Mouse (Mus musculus) limb, embryonic 13.5 days (tissue): ENCODE data around the gene Olfr830. TPM values are rescaled to one million over a fixed set of nuclear protein-coding genes. Genes with fewer than 3 reads are reported as not detected.
"Not testable (repeated sequence)": the region's sequence is repeated elsewhere in the genome, so short reads cannot be mapped to it uniquely, and the experiment has no call there.

Source experiments
- ATAC-seq: fragments of 200-750 bp; cut with Nextera tagmentation; 2 replicates; pipeline ENCODE4 v1.8.0; 2017; ENCODE audit warnings: low read depth, moderate number of reproducible peaks, moderate TSS enrichment; ENCODE audit not compliant: low FRiP score
- H3K27ac ChIP-seq: fragments of 300-500 bp; sonication (generic); 2 replicates; pipeline ENCODE4 v1.5.1; 2015; ENCODE audit warnings: inconsistent platforms, mild to moderate bottlenecking, moderate library complexity
- H3K27me3 ChIP-seq: fragments of 300-500 bp; sonication (generic); 2 replicates; pipeline ENCODE4 v1.6.1; 2015; ENCODE audit warnings: mild to moderate bottlenecking, inconsistent platforms
- H3K36me3 ChIP-seq: fragments of 300-500 bp; sonication (generic); 2 replicates; pipeline ENCODE4 v1.6.1; 2015; ENCODE audit warnings: inconsistent platforms, mild to moderate bottlenecking, moderate library complexity
- H3K4me1 ChIP-seq: fragments of 300-500 bp; sonication (generic); 2 replicates; pipeline ENCODE4 v1.6.1; 2015; ENCODE audit warnings: inconsistent platforms
- H3K4me2 ChIP-seq: fragments of 300-500 bp; sonication (generic); replicated peaks from 2 replicates; pipeline ENCODE4 v1.6.1; 2015; ENCODE audit warnings: inconsistent platforms, mild to moderate bottlenecking, moderate library complexity
- H3K4me3 ChIP-seq: fragments of 300-500 bp; sonication (generic); 2 replicates; pipeline ENCODE4 v1.5.1; 2015; ENCODE audit warnings: moderate library complexity, mild to moderate bottlenecking, inconsistent platforms
- H3K9ac ChIP-seq: fragments of 300-500 bp; sonication (generic); 2 replicates; pipeline ENCODE4 v1.6.1; 2015; ENCODE audit warnings: mild to moderate bottlenecking, inconsistent platforms
- H3K9me3 ChIP-seq: fragments of 300-500 bp; sonication (generic); 2 replicates; pipeline ENCODE4 v1.6.1; 2016; ENCODE audit warnings: inconsistent platforms
- WGBS: fragments of 180-500 bp; shearing (Covaris S2); methylation state at CpG from one replicate; pipeline ENCODE4 v1.1.7; 2015; 5-methylcytosine and 5-hydroxymethylcytosine counted together
- polyA plus RNA-seq: library from polyadenylated mRNA; unstranded; fragments of >200 nt; fragmentation: Nextera tagmentation; extraction: Ambion mirVana; gene quantifications from 2 replicates; pipeline ENCODE4 v1.2.1, GENCODE M21; 2015

Olfr830 gene
- not detected in 2 replicates for polyA plus RNA-seq

- Histone ChIP-seq H3K9me3 (no peaks in the 10 kb centered on the region), H3K4me2 (no peak within 1 kb of the TSS), H3K27me3 (no peaks in the 10 kb centered on the region), H3K27ac (no peak within 1 kb of the TSS), H3K4me1 (no peaks in the 10 kb centered on the region), H3K9ac (no peak within 1 kb of the TSS), H3K4me3 (no peak within 1 kb of the TSS), H3K36me3 (no peaks in the 10 kb centered on the region)
- no peak for ATAC-seq
Measured at GRCm38 (mm10) chr9:18874393-18874792, at the start of gene Olfr830. TSS of gene Olfr830 (plus strand) at chr9:18874693.

GRCm38 (mm10) chr9:18854633-18855032 is 19.9 kb upstream of the Olfr830 start, which contains the start of gene Olfr829:
TSS of gene Olfr829 (plus strand) at chr9:18854933.
- Histone ChIP-seq H3K9ac (no peak within 1 kb of the TSS), H3K4me1 (no peaks in the 10 kb centered on the region), H3K9me3 (no peaks in the 10 kb centered on the region), H3K4me3 (no peak within 1 kb of the TSS), H3K36me3 (no peaks in the 10 kb centered on the region), H3K27me3 (no peaks in the 10 kb centered on the region), H3K27ac (no peak within 1 kb of the TSS), H3K4me2 (no peak within 1 kb of the TSS)
- 62% methylated on average over 1 of the region's 1 CpGs for WGBS
- no peak for ATAC-seq

GRCm38 (mm10) chr9:18907699-18908098 is 33.2 kb downstream of the Olfr830 start:
- not testable (repeated sequence) for H3K4me3 ChIP-seq
- 76% methylated on average over 2 of the region's 2 CpGs for WGBS

GRCm38 (mm10) chr9:18927921-18928320 is 53.4 kb downstream of the Olfr830 start:
- not testable (repeated sequence) for ATAC-seq, H3K9ac ChIP-seq, H3K27ac ChIP-seq, H3K4me2 ChIP-seq, H3K4me3 ChIP-seq, H3K27me3 ChIP-seq, H3K4me1 ChIP-seq, H3K36me3 ChIP-seq, H3K9me3 ChIP-seq
- 86% methylated on average over 16 of the region's 16 CpGs for WGBS

More at GRCm38 (mm10) chr9:18907699-18908098, 33.2 kb downstream of the Olfr830 start:
- not testable (repeated sequence) for ATAC-seq, H3K9me3 ChIP-seq, H3K4me2 ChIP-seq, H3K4me1 ChIP-seq, H3K27ac ChIP-seq, H3K36me3 ChIP-seq, H3K27me3 ChIP-seq, H3K9ac ChIP-seq

Other genes starting within 250 kb of the Olfr830 start
- not detected in 2 replicates for gene Muc16, start 200.2 kb upstream of the Olfr830 start, polyA plus RNA-seq
- not detected in 2 replicates for gene Olfr24, start 110.7 kb upstream of the Olfr830 start, polyA plus RNA-seq
- not detected in 2 replicates for gene Olfr828, start 55.2 kb upstream of the Olfr830 start, polyA plus RNA-seq
- gene Olfr829, start 19.8 kb upstream of the Olfr830 start, polyA plus RNA-seq, result not detected in 2 replicates
- gene Olfr832, start 62.4 kb downstream of the Olfr830 start, polyA plus RNA-seq, result not detected in 2 replicates
- not detected in 2 replicates for gene Olfr834, start 113.3 kb downstream of the Olfr830 start, polyA plus RNA-seq
- gene Olfr835, start 158.0 kb downstream of the Olfr830 start, polyA plus RNA-seq, result not detected in 2 replicates
- not detected in 2 replicates for gene Olfr836, start 245.7 kb downstream of the Olfr830 start, polyA plus RNA-seq